Mouse (Mus musculus) kidney, adult 2 months (tissue): ENCODE data around the gene Cpsf4. TPM values are rescaled to one million over a fixed set of nuclear protein-coding genes. Genes with fewer than 3 reads are reported as not detected.
A peak's percentile ranks its signal among the peaks of the same experiment; 100 is the strongest.

ENCODE experiments used
- DNase-seq: peaks from one replicate; pipeline ENCODE4 v3.0.0; 2021
- H3K27ac ChIP-seq: fragments of 200-500 bp; 2 replicates; pipeline ENCODE4 v1.5.1; 2012; ENCODE audit warnings: low read depth, low read length, control low read depth, inconsistent platforms; ENCODE audit not compliant: insufficient read depth
- H3K27me3 ChIP-seq: fragments of 200-500 bp; replicated peaks from 2 replicates; pipeline ENCODE4 v1.6.1; 2012; ENCODE audit warnings: mild to moderate bottlenecking, moderate library complexity, low read length, inconsistent platforms; ENCODE audit not compliant: control insufficient read depth, insufficient read depth
- H3K36me3 ChIP-seq: fragments of 200-500 bp; 2 replicates; pipeline ENCODE4 v1.6.1; 2012; ENCODE audit warnings: mild to moderate bottlenecking, moderate library complexity, low read length, inconsistent platforms; ENCODE audit not compliant: control insufficient read depth, insufficient read depth
- H3K4me1 ChIP-seq: fragments of 200-500 bp; 2 replicates; pipeline ENCODE4 v1.6.1; 2011; ENCODE audit warnings: low read length; ENCODE audit not compliant: control insufficient read depth, insufficient read depth
- H3K4me3 ChIP-seq: fragments of 200-500 bp; 2 replicates; pipeline ENCODE4 v1.5.1; 2011; ENCODE audit warnings: mild to moderate bottlenecking, low read depth, low read length, control low read depth; ENCODE audit not compliant: insufficient read depth
- CTCF ChIP-seq: fragments of 200-500 bp; conservative IDR thresholded peaks from 2 replicates; pipeline ENCODE4 v1.5.1; 2011; ENCODE audit warnings: low read depth, mild to moderate bottlenecking, control low read depth, low read length, moderate library complexity, mixed read lengths; ENCODE audit not compliant: insufficient read depth, insufficient read length
- POLR2A ChIP-seq: fragments of 200-500 bp; IDR thresholded peaks from one replicate; pipeline ENCODE4 v1.6.1; 2011; ENCODE audit warnings: low read depth, low read length, control low read depth
- WGBS: fragments of 180-500 bp; shearing (Covaris S2); methylation state at CpG from one replicate; pipeline ENCODE4 v1.1.7; 2018; 5-methylcytosine and 5-hydroxymethylcytosine counted together
- polyA plus RNA-seq: library from polyadenylated mRNA; depleted of rRNA; stranded (reverse); fragments of >200 nt; gene quantifications from 2 replicates; pipeline ENCODE4 v1.2.3, GENCODE M21; 2012

Cpsf4 gene
- polyA plus RNA-seq, 1 experiment: 19.2 TPM

- WGBS: 74% methylated on average over 18 of the region's 18 CpGs
- Histone ChIP-seq H3K4me1 (no peaks in the 10 kb centered on the region), H3K36me3 (peaks cover 1% of the 10 kb centered on the region; the same call in 1 of the 2 replicates), H3K27ac (no peak overlapping the region), H3K4me3 (no peak overlapping the region), H3K27me3 (no peaks in the 10 kb centered on the region)
- no peak for DNase-seq
- TF ChIP-seq POLR2A (no peak), CTCF (no peak)
These were observed 11.5 kb downstream of the Cpsf4 start for GRCm38 (mm10) chr5:145178461-145178980.

- Histone ChIP-seq H3K27me3 (no peaks in the 10 kb centered on the region), H3K4me3 (no peak overlapping the region), H3K4me1 (peaks cover 6% of the 10 kb centered on the region; the same call in 1 of the 2 replicates), H3K36me3 (no peaks in the 10 kb centered on the region; the same call in 1 of the 2 replicates), H3K27ac (no peak overlapping the region)
- DNase-seq: no peak
- WGBS: 89% methylated on average over 2 of the region's 2 CpGs
- TF ChIP-seq CTCF (no peak), POLR2A (no peak)
These were observed 18.2 kb downstream of the Cpsf4 start for GRCm38 (mm10) chr5:145185244-145185643.

- Histone ChIP-seq H3K4me3 (no peak overlapping the region), H3K27me3 (no peaks in the 10 kb centered on the region), H3K36me3 (no peaks in the 10 kb centered on the region; the same call in 1 of the 2 replicates), H3K27ac (no peak overlapping the region), H3K4me1 (peaks cover 13% of the 10 kb centered on the region; the same call in 1 of the 2 replicates)
- DNase-seq: no peak
- WGBS: 92% methylated on average over 6 of the region's 6 CpGs
- TF ChIP-seq CTCF (no peak), POLR2A (no peak)
These were observed 22.4 kb downstream of the Cpsf4 start for GRCm38 (mm10) chr5:145189416-145189815.

GRCm38 (mm10) chr5:145190373-145190772 lies 23.4 kb downstream of the Cpsf4 start:
- 16% methylated on average over 5 of the region's 5 CpGs for WGBS

GRCm38 (mm10) chr5:145190875-145191798 lies 24.1 kb downstream of the Cpsf4 start:
- peaks cover 3% of the 10 kb centered on the region for H3K36me3 ChIP-seq
- H3K27me3 ChIP-seq: no peaks in the 10 kb centered on the region
- DNase-seq: peak; percentile 96
- H3K27ac ChIP-seq: peak overlapping the region; percentile 91
- H3K4me1 ChIP-seq: peaks cover 13% of the 10 kb centered on the region; the same call in 1 of the 2 replicates
- H3K4me3 ChIP-seq: peak overlapping the region; percentile 80
- TF ChIP-seq CTCF: no peak
- peak; percentile 65 for TF ChIP-seq POLR2A
- WGBS: under 1% methylated on average over 41 of the region's 41 CpGs

More at GRCm38 (mm10) chr5:145190373-145190772, 23.4 kb downstream of the Cpsf4 start:
- H3K36me3 ChIP-seq: peaks cover 3% of the 10 kb centered on the region
- H3K27ac ChIP-seq: peak overlapping the region; percentile 91
- H3K4me3 ChIP-seq: peak overlapping the region; percentile 80
- peaks cover 13% of the 10 kb centered on the region; the same call in 1 of the 2 replicates for H3K4me1 ChIP-seq
- TF ChIP-seq POLR2A (no peak), CTCF (no peak)
- no peak for DNase-seq
- H3K27me3 ChIP-seq: no peaks in the 10 kb centered on the region

- Histone ChIP-seq H3K4me1 (peaks cover 13% of the 10 kb centered on the region; the same call in 1 of the 2 replicates), H3K4me3 (peak within 1 kb of the TSS; percentile 80), H3K36me3 (peaks cover 3% of the 10 kb centered on the region), H3K27me3 (no peaks in the 10 kb centered on the region), H3K27ac (peak within 1 kb of the TSS; percentile 91)
- 94% methylated on average over 2 of the region's 2 CpGs for WGBS
- TF ChIP-seq POLR2A: no peak
- TF ChIP-seq CTCF: no peak
- DNase-seq: no peak
These were observed 24.9 kb downstream of the Cpsf4 start, which contains the start of gene Atp5j2 for GRCm38 (mm10) chr5:145191962-145192361. Gene Atp5j2, minus strand, starts transcription at chr5:145192062.

- Histone ChIP-seq H3K4me3 (no peak overlapping the region), H3K4me1 (peaks cover 4% of the 10 kb centered on the region; the same call in 1 of the 2 replicates), H3K27me3 (no peaks in the 10 kb centered on the region), H3K36me3 (no peaks in the 10 kb centered on the region; the same call in 1 of the 2 replicates), H3K27ac (no peak overlapping the region)
- no peak for DNase-seq
- TF ChIP-seq CTCF (no peak), POLR2A (no peak)
- 73% methylated on average over 7 of the region's 7 CpGs for WGBS
These were observed 33.4 kb downstream of the Cpsf4 start for GRCm38 (mm10) chr5:145200387-145200786.
